Mouse (Mus musculus): ENCODE measurements around the gene Serpina3k.
A peak's percentile ranks its signal among the peaks of the same experiment; 100 is the strongest.
"Not testable (repeated sequence)": the region's sequence is repeated elsewhere in the genome, so short reads cannot be mapped to it uniquely, and the experiment has no call there.

Gene Serpina3k

GRCm38 (mm10) chr12:104338226-104338625 is at the start of gene Serpina3k, which contains the start of gene Serpina3m:
Gene Serpina3k, plus strand, starts transcription at chr12:104338486.
Gene Serpina3m, plus strand, starts transcription at chr12:104338486.
- DNase-seq (ENCODE audit: low read depth, low spot score) = not testable (repeated sequence)

GRCm38 (mm10) chr12:104289872-104290271 is 48.4 kb upstream of the Serpina3k start:
- no peak for DNase-seq (ENCODE audit: low read depth, low spot score)

GRCm38 (mm10) chr12:104293963-104294362 is 44.3 kb upstream of the Serpina3k start:
- DNase-seq (ENCODE audit: low read depth, low spot score) = no peak

GRCm38 (mm10) chr12:104298049-104298448 is 40.2 kb upstream of the Serpina3k start:
- DNase-seq (ENCODE audit: low read depth, low spot score) = no peak

- no peak for DNase-seq (ENCODE audit: low read depth, low spot score)
These were observed 32.3 kb upstream of the Serpina3k start for GRCm38 (mm10) chr12:104305991-104306390.

GRCm38 (mm10) chr12:104314253-104314652 is 24.0 kb upstream of the Serpina3k start, which contains the start of gene Serpina3j:
Gene Serpina3j, plus strand, starts transcription at chr12:104314553.
- DNase-seq (ENCODE audit: low read depth, low spot score) = no peak

- no peak for DNase-seq (ENCODE audit: low read depth, low spot score)
These were observed 15.8 kb upstream of the Serpina3k start for GRCm38 (mm10) chr12:104322454-104322853.

- DNase-seq (ENCODE audit: low read depth, low spot score) = no peak
These were observed 6.6 kb upstream of the Serpina3k start for GRCm38 (mm10) chr12:104331701-104332100.

GRCm38 (mm10) chr12:104336873-104337272 is 1.4 kb upstream of the Serpina3k start:
- DNase-seq (ENCODE audit: low read depth, low spot score) = not testable (repeated sequence)

GRCm38 (mm10) chr12:104338705-104339104 is 419 bp downstream of the Serpina3k start:
- DNase-seq (ENCODE audit: low read depth, low spot score) = no peak

- not testable (repeated sequence) for DNase-seq (ENCODE audit: low read depth, low spot score)
These were observed 4.2 kb downstream of the Serpina3k start for GRCm38 (mm10) chr12:104342489-104342888.

GRCm38 (mm10) chr12:104345181-104345580 is 6.9 kb downstream of the Serpina3k start:
- no peak for DNase-seq (ENCODE audit: low read depth, low spot score)

- DNase-seq (ENCODE audit: low read depth, low spot score) = no peak
These were observed 7.4 kb downstream of the Serpina3k start for GRCm38 (mm10) chr12:104345707-104346106.

GRCm38 (mm10) chr12:104347091-104347490 is 8.8 kb downstream of the Serpina3k start:
- no peak for DNase-seq (ENCODE audit: low read depth, low spot score)

- DNase-seq (ENCODE audit: low read depth, low spot score) = peak; percentile 1
These were observed 13.5 kb downstream of the Serpina3k start for GRCm38 (mm10) chr12:104351812-104352211.

GRCm38 (mm10) chr12:104356006-104356405 is 17.7 kb downstream of the Serpina3k start:
- DNase-seq (ENCODE audit: low read depth, low spot score) = no peak

GRCm38 (mm10) chr12:104369986-104370385 is 31.7 kb downstream of the Serpina3k start:
- no peak for DNase-seq (ENCODE audit: low read depth, low spot score)

GRCm38 (mm10) chr12:104377179-104377578 is 38.9 kb downstream of the Serpina3k start:
- DNase-seq (ENCODE audit: low read depth, low spot score) = not testable (repeated sequence)

- not testable (repeated sequence) for DNase-seq (ENCODE audit: low read depth, low spot score)
These were observed 40.1 kb downstream of the Serpina3k start for GRCm38 (mm10) chr12:104378351-104378750.

GRCm38 (mm10) chr12:104378815-104379214 is 40.5 kb downstream of the Serpina3k start:
- not testable (repeated sequence) for DNase-seq (ENCODE audit: low read depth, low spot score)

- no peak for DNase-seq (ENCODE audit: low read depth, low spot score)
These were observed 41.6 kb downstream of the Serpina3k start for GRCm38 (mm10) chr12:104379856-104380255.

- DNase-seq (ENCODE audit: low read depth, low spot score) = not testable (repeated sequence)
These were observed 42.9 kb downstream of the Serpina3k start for GRCm38 (mm10) chr12:104381071-104381604.

GRCm38 (mm10) chr12:104385987-104386386 is 47.7 kb downstream of the Serpina3k start:
- not testable (repeated sequence) for DNase-seq (ENCODE audit: low read depth, low spot score)

- DNase-seq (ENCODE audit: low read depth, low spot score) = not testable (repeated sequence)
These were observed 48.6 kb downstream of the Serpina3k start for GRCm38 (mm10) chr12:104386878-104387277.
